Mouse (Mus musculus) ES-E14 (cell line): ENCODE results near the gene Gucy1b2.

ENCODE experiments used
- CHD2 ChIP-seq: IDR thresholded peaks from 2 replicates; pipeline ENCODE4 v1.6.1; 2014; ENCODE audit warnings: mild to moderate bottlenecking, low read depth, low read length, inconsistent platforms
- HCFC1 ChIP-seq: IDR thresholded peaks from 2 replicates; pipeline ENCODE4 v1.6.1; 2012; ENCODE audit warnings: low read length, inconsistent platforms, borderline replicate concordance; ENCODE audit not compliant: insufficient read depth
- MAFK ChIP-seq: IDR thresholded peaks from 2 replicates; pipeline ENCODE4 v1.6.1; 2014; ENCODE audit warnings: mild to moderate bottlenecking, low read depth, low read length, inconsistent platforms; ENCODE audit not compliant: insufficient read depth
- ZC3H11A ChIP-seq: IDR thresholded peaks from 2 replicates; pipeline ENCODE4 v1.6.1; 2012; ENCODE audit warnings: low read depth, mild to moderate bottlenecking, inconsistent platforms, low read length, borderline replicate concordance
- ZNF384 ChIP-seq: IDR thresholded peaks from 2 replicates; pipeline ENCODE4 v1.6.1; 2012; ENCODE audit warnings: low read depth, low read length, inconsistent platforms

DNA sequence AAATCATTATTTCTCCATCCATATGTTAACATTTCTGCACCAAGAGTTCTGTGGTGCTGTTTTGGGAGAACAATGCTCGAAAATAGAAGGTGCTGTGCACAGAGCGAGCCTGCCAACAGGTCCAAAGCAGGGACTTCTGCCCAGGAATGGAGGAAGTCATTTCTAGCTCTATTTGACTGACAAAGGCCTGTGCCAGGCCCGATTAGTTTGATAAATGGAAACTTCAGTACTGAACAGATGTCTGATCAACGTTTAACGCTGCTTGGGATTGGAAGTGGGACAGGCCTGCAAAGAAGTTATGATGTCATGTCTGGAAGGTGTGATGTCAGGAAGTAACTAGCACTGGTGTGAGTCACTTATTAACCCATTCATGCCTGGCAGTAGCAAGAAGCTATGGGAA, 37.4 kb upstream of the Gucy1b2 start:
- TF ChIP-seq ZNF384, result no peak
- TF ChIP-seq MAFK, result no peak
- no peak for TF ChIP-seq CHD2
- no peak for TF ChIP-seq ZC3H11A
- TF ChIP-seq HCFC1, result no peak
